Mouse (Mus musculus) ES-E14 (cell line): Measurements from ENCODE around the gene Gpsm3.

Experiments used
- CHD2 ChIP-seq: IDR thresholded peaks from 2 replicates; pipeline ENCODE4 v1.6.1; 2014; ENCODE audit warnings: mild to moderate bottlenecking, low read depth, low read length, inconsistent platforms
- HCFC1 ChIP-seq: IDR thresholded peaks from 2 replicates; pipeline ENCODE4 v1.6.1; 2012; ENCODE audit warnings: low read length, inconsistent platforms, borderline replicate concordance; ENCODE audit not compliant: insufficient read depth
- MAFK ChIP-seq: IDR thresholded peaks from 2 replicates; pipeline ENCODE4 v1.6.1; 2014; ENCODE audit warnings: mild to moderate bottlenecking, low read depth, low read length, inconsistent platforms; ENCODE audit not compliant: insufficient read depth
- ZC3H11A ChIP-seq: IDR thresholded peaks from 2 replicates; pipeline ENCODE4 v1.6.1; 2012; ENCODE audit warnings: low read depth, mild to moderate bottlenecking, inconsistent platforms, low read length, borderline replicate concordance
- ZNF384 ChIP-seq: IDR thresholded peaks from 2 replicates; pipeline ENCODE4 v1.6.1; 2012; ENCODE audit warnings: low read depth, low read length, inconsistent platforms

GRCm38 (mm10) chr17:34615871-34616270 is 26.3 kb downstream of the Gpsm3 start, which contains the start of gene Egfl8:
- TF ChIP-seq MAFK (no peak), ZNF384 (no peak), ZC3H11A (no peak), CHD2 (no peak), HCFC1 (no peak)
